Mouse (Mus musculus) limb, embryonic 12.5 days (tissue): ENCODE measurements around the gene Casp7. TPM values are rescaled to one million over a fixed set of nuclear protein-coding genes. Genes with fewer than 3 reads are reported as not detected.

Experiments
- polyA plus RNA-seq: library from polyadenylated mRNA; unstranded; fragments of >200 nt; fragmentation: Nextera tagmentation; extraction: Ambion mirVana; gene quantifications from 2 replicates; pipeline ENCODE4 v1.2.1, GENCODE M21; 2016

The Casp7 gene
- polyA plus RNA-seq, 1 experiment from 2014 or later: 31.5 TPM

Other genes starting within 250 kb of the Casp7 start
- not detected in 2 replicates for gene Habp2, start 110.0 kb upstream of the Casp7 start, polyA plus RNA-seq
- gene Nrap, start 7.1 kb upstream of the Casp7 start, polyA plus RNA-seq: 0.38 and 0.61 TPM in 2 replicates
- 0.20 and 0.25 TPM in 2 replicates for gene Plekhs1, start 64.5 kb downstream of the Casp7 start, polyA plus RNA-seq
- gene Dclre1a, start 151.1 kb downstream of the Casp7 start, polyA plus RNA-seq: 20.7 and 23.1 TPM in 2 replicates
- 16.3 and 17.4 TPM in 2 replicates for gene Nhlrc2, start 151.1 kb downstream of the Casp7 start, polyA plus RNA-seq